Mouse (Mus musculus) hindbrain, embryonic 10.5 days (tissue): ENCODE results near the gene Wdr12. TPM values are rescaled to one million over a fixed set of nuclear protein-coding genes. Genes with fewer than 3 reads are reported as not detected.
"Not testable (repeated sequence)": the region's sequence is repeated elsewhere in the genome, so short reads cannot be mapped to it uniquely, and the experiment has no call there.

Experiments
- DNase-seq: peaks from one replicate; pipeline ENCODE4 v3.0.0-alpha.2; 2017; ENCODE audit warnings: low spot score
- H3K27ac ChIP-seq: fragments of 300-500 bp; sonication (generic); 2 replicates; pipeline ENCODE4 v1.5.1; 2016; ENCODE audit warnings: mild to moderate bottlenecking, moderate library complexity
- H3K27me3 ChIP-seq: fragments of 300-500 bp; sonication (generic); 2 replicates; pipeline ENCODE4 v1.6.1; 2016; ENCODE audit warnings: mild to moderate bottlenecking; ENCODE audit not compliant: poor library complexity, insufficient read depth, severe bottlenecking
- H3K36me3 ChIP-seq: fragments of 300-500 bp; sonication (generic); 2 replicates; pipeline ENCODE4 v1.6.1; 2016; ENCODE audit warnings: mild to moderate bottlenecking, moderate library complexity
- H3K4me1 ChIP-seq: fragments of 300-500 bp; sonication (generic); replicated peaks from 2 replicates; pipeline ENCODE4 v1.6.1; 2016; ENCODE audit warnings: mild to moderate bottlenecking
- H3K4me3 ChIP-seq: fragments of 300-500 bp; sonication (generic); 2 replicates; pipeline ENCODE4 v1.5.1; 2016; ENCODE audit warnings: mild to moderate bottlenecking, moderate library complexity
- H3K9me3 ChIP-seq: fragments of 300-500 bp; sonication (generic); 2 replicates; pipeline ENCODE4 v1.6.1; 2016; ENCODE audit warnings: mild to moderate bottlenecking, moderate library complexity
- WGBS: fragments of 180-500 bp; shearing (Covaris S2); methylation state at CpG from one replicate; pipeline ENCODE4 v1.1.7; 2016; 5-methylcytosine and 5-hydroxymethylcytosine counted together
- polyA plus RNA-seq: library from polyadenylated mRNA; unstranded; fragments of >200 nt; fragmentation: Nextera tagmentation; extraction: Ambion mirVana; gene quantifications from 2 replicates; pipeline ENCODE4 v1.2.1, GENCODE M21; 2016

The Wdr12 gene
- polyA plus RNA-seq, 1 experiment from 2014 or later = 44.9 TPM

DNA sequence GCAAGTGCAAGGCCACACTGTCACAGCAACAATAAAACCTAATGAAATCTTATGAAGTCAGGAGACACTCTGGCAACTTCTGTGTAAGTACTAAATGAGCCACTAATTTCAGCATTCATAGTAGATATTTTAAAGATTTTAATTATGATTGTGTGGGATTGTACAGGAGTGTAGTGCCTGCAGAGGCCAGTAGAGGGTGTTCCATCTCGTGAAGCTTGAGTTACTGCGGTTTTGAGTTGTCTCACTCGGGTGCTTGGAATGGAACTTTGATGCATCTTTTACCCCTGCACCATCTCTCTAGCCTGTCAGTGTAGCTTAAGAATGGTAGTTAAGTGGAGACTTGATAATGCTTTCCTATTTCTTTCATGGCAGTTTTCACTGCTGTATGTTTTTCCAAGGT is 43.8 kb downstream of the Wdr12 start:
- Histone ChIP-seq H3K4me1 (no peaks in the 10 kb centered on the region), H3K36me3 (no peaks in the 10 kb centered on the region), H3K9me3 (no peaks in the 10 kb centered on the region), H3K4me3 (no peak overlapping the region), H3K27ac (no peak overlapping the region), H3K27me3 (no peaks in the 10 kb centered on the region)
- 35% methylated on average over 3 of the region's 3 CpGs for WGBS
- no peak for DNase-seq

DNA sequence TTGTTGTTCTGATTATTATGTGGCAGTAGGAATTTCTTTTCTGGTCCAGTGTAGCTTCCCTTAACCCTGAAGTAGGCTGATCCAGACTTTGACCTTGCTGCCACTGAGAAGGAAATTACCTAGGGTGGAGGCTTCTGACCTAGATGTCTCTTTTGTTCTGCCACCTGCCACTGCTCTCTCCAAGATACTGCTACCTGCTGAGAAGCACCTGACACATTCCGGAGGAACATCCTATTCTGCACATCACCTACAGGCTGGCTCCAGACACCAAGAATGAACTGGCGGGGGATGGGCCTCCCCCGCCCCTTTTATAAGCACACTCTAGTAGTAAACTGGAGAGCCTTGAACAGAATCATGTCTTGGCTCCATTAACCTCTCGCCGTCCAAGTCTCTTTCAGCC is 51.0 kb downstream of the Wdr12 start:
- not testable (repeated sequence) for H3K9me3 ChIP-seq, H3K4me1 ChIP-seq, H3K4me3 ChIP-seq, H3K36me3 ChIP-seq, DNase-seq, H3K27ac ChIP-seq
- peaks cover 23% of the 10 kb centered on the region for H3K27me3 ChIP-seq
- 95% methylated on average over 5 of the region's 5 CpGs for WGBS

DNA sequence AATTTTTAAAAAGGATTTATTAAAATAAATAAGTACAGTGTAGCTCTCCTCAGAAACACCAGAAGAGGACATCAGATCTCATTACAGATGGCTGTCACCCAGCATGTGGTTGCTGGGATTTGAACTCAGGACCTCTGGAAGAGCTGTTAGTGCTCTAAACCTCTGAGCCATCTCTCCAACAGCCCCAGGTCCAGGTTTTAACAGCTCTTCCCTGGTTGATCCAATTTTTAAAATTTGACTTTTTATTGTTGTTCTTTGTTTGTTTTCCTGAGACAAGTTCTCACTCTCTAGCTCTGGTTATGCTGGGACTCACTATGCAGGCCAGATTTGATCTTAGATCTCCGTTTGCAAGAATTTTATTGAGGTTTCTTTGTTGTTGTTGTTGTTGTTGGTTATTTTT is 53.9 kb downstream of the Wdr12 start:
- H3K9me3 ChIP-seq = peaks cover 4% of the 10 kb centered on the region; the same call in 1 of the 2 replicates
- WGBS = 90% methylated on average over 1 of the region's 1 CpGs
- H3K4me1 ChIP-seq = peaks cover 4% of the 10 kb centered on the region; the same call in 1 of the 2 replicates
- peaks cover 33% of the 10 kb centered on the region for H3K27me3 ChIP-seq
- DNase-seq = no peak
- H3K27ac ChIP-seq = no peak overlapping the region
- no peaks in the 10 kb centered on the region for H3K36me3 ChIP-seq
- H3K4me3 ChIP-seq = no peak overlapping the region

DNA sequence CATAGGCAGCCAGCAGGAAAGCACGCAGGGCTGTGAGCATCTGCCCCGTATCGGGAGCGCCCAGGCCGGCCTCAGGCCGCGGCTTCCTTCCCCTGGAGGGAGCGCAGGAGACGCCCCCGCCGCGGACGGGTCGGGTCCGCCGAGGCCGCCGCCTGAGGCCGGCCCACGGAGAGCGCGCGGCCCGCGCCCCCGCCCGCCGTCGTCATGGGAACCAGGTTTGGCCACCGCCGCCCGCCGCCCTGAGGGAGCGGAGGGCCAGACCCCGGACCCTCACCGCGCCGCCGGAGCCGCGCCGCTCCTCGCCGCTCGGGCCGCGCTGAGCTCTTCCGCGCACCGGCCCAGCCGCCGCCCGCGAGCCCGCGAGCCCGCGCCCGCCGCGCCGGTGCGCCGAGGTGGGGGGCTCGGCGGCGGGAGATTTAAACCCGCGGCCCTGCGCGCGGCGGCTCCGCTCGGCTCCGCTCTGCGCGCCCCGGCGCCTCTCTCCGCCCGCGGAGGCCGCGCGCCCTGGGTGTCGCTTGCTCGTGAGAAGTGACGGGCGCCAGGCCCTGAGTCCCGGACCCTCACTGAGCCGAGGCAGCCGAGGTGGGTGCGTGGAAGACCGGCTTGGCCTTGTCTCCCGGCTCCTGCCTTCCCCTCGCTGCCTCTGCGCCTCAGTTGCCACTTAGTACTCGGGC is 55.5 kb downstream of the Wdr12 start, which contains the start of gene Ica1l:
Gene Ica1l (minus strand): TSS at position 389 of the 674 bp plus-strand sequence.
- Histone ChIP-seq H3K27ac (peak within 1 kb of the TSS; percentile 85), H3K9me3 (peaks cover 4% of the 10 kb centered on the region; the same call in 1 of the 2 replicates), H3K27me3 (peaks cover 33% of the 10 kb centered on the region), H3K36me3 (no peaks in the 10 kb centered on the region), H3K4me3 (peak within 1 kb of the TSS; percentile 74), H3K4me1 (peaks cover 4% of the 10 kb centered on the region; the same call in 1 of the 2 replicates)
- WGBS = under 1% methylated on average over 99 of the region's 99 CpGs
- DNase-seq = peak; percentile 67

DNA sequence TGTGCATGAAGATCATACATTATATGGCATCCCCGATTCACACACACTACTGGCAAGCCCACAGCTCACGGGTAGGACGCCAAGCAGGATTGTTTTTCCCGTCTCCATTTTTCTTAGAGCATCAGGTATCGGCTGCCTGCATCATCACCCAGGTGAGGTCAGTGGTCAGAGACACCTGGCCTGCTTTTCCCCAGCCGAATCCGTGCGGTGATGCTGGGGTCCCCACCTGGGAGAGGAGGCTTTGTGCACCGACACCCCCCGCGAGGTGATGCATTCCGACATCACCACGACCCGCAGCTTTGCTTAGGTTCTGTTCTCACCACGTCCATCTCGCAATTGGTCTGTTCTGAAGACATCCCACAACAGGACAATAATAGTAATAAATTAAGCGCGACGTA is 56.0 kb downstream of the Wdr12 start:
- peak overlapping the region; percentile 74 for H3K4me3 ChIP-seq
- WGBS = 5% methylated on average over 19 of the region's 19 CpGs
- DNase-seq = no peak
- H3K27ac ChIP-seq = peak overlapping the region; percentile 85
- peaks cover 33% of the 10 kb centered on the region for H3K27me3 ChIP-seq
- H3K4me1 ChIP-seq = peaks cover 4% of the 10 kb centered on the region; the same call in 1 of the 2 replicates
- H3K36me3 ChIP-seq = no peaks in the 10 kb centered on the region
- H3K9me3 ChIP-seq = 0 out of 2 replicates have a peak, but pooled peaks cover under 1% of the 10 kb centered on the region

- Histone ChIP-seq H3K27me3 (no peaks in the 10 kb centered on the region), H3K27ac (no peak overlapping the region), H3K4me1 (no peaks in the 10 kb centered on the region), H3K36me3 (no peaks in the 10 kb centered on the region), H3K4me3 (no peak overlapping the region), H3K9me3 (no peaks in the 10 kb centered on the region)
- WGBS = 89% methylated on average over 2 of the region's 2 CpGs
- DNase-seq = no peak
Observed at GRCm38 (mm10) chr1:60035044-60035443, 63.4 kb downstream of the Wdr12 start.

Other genes with a start within 250 kb of the Wdr12 start
- gene Fam117b, start 185.6 kb downstream of the Wdr12 start, polyA plus RNA-seq = 11.0 and 12.6 TPM in 2 replicates
- gene Ica1l, start 55.5 kb downstream of the Wdr12 start, polyA plus RNA-seq = 1.7 and 3.0 TPM in 2 replicates
- 5.0 and 5.4 TPM in 2 replicates for gene Carf, start 398 bp downstream of the Wdr12 start, polyA plus RNA-seq
- gene Nbeal1, start 82.0 kb upstream of the Wdr12 start, polyA plus RNA-seq = 5.8 and 8.0 TPM in 2 replicates
- gene Cyp20a1, start 244.7 kb upstream of the Wdr12 start, polyA plus RNA-seq = 25.2 and 28.6 TPM in 2 replicates